Mouse (Mus musculus): ENCODE data around the gene Lrrc75b. TPM values are rescaled to one million over a fixed set of nuclear protein-coding genes. Genes with fewer than 3 reads are reported as not detected.

Gene Lrrc75b
- 0.27 and 0.47 TPM in 2 replicates for polyA plus RNA-seq (2012; rRNA removed)

GRCm38 (mm10) chr10:75559676-75560548 lies at the start of gene Lrrc75b:
Lrrc75b (minus strand) TSS chr10:75560330.

GRCm38 (mm10) chr10:75589129-75589528 lies 29.0 kb upstream of the Lrrc75b start, which contains the start of gene Ggt5:
Ggt5 (plus strand) TSS chr10:75589340.

GRCm38 (mm10) chr10:75561071-75561654 lies 1.0 kb upstream of the Lrrc75b start, which contains the start of gene Ggt1:
Ggt1 (plus strand) TSS chr10:75561604.

DNA sequence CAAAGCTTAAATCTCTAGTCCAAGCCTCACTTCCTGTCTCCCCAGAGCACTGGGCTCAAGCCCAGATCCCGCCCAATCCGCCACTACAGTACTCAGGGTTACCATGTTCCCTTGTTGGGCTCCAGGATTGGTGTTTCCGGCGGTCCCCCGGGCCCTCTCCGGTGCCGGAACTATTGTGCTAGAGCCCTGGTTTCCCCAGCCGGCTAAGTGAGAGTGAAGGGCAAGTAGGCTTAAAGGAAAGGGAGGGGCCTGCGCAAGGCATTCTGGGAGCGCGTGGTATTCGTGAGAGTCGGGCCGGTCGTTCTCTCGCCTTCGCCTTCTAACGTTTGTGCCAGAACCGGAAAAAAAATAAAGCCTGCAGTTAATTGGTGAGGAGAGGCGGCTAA lies 42.4 kb downstream of the Lrrc75b start, which contains the start of gene Gucd1:
Gucd1 (minus strand) TSS at position 215 of the 386 bp plus-strand sequence.

GRCm38 (mm10) chr10:75517073-75517757 lies 42.9 kb downstream of the Lrrc75b start, which contains the start of gene Snrpd3:
Snrpd3 (plus strand) TSS chr10:75517551.

Other genes starting within 250 kb of the Lrrc75b start
- 1.3 and 1.9 TPM in 2 replicates for gene Adora2a, start 243.5 kb downstream of the Lrrc75b start, polyA plus RNA-seq (2012; rRNA removed)
- 0.40 and 0.46 TPM in 2 replicates for gene Upb1, start 159.2 kb downstream of the Lrrc75b start, polyA plus RNA-seq (2012; rRNA removed)
- gene Snrpd3, start 42.8 kb downstream of the Lrrc75b start, polyA plus RNA-seq (2012; rRNA removed): 0.68 and 1.1 TPM in 2 replicates
- gene Gucd1, start 42.4 kb downstream of the Lrrc75b start, polyA plus RNA-seq (2012; rRNA removed): 13.2 and 19.5 TPM in 2 replicates
- gene Ggt1, start 1.3 kb upstream of the Lrrc75b start, polyA plus RNA-seq (2012; rRNA removed): 1.2 and 2.7 TPM in 2 replicates
- 12.5 and 28.5 TPM in 2 replicates for gene Ggt5, start 29.0 kb upstream of the Lrrc75b start, polyA plus RNA-seq (2012; rRNA removed)
- gene Susd2, start 83.7 kb upstream of the Lrrc75b start, polyA plus RNA-seq (2012; rRNA removed): 16.5 and 18.7 TPM in 2 replicates
- gene Cabin1, start 204.0 kb upstream of the Lrrc75b start, polyA plus RNA-seq (2012; rRNA removed): 15.4 and 19.2 TPM in 2 replicates
- 55.7 and 66.9 TPM in 2 replicates for gene Ddt, start 213.1 kb upstream of the Lrrc75b start, polyA plus RNA-seq (2012; rRNA removed)
- gene Gm20441, start 220.6 kb upstream of the Lrrc75b start, polyA plus RNA-seq (2012; rRNA removed): 0.61 TPM in 1 of 2 replicates, not detected in the other
- 37.5 and 38.9 TPM in 2 replicates for gene Gstt3, start 221.1 kb upstream of the Lrrc75b start, polyA plus RNA-seq (2012; rRNA removed)
- 55.2 and 70.1 TPM in 2 replicates for gene Gstt1, start 238.3 kb upstream of the Lrrc75b start, polyA plus RNA-seq (2012; rRNA removed)